In the genomic region with DNA sequence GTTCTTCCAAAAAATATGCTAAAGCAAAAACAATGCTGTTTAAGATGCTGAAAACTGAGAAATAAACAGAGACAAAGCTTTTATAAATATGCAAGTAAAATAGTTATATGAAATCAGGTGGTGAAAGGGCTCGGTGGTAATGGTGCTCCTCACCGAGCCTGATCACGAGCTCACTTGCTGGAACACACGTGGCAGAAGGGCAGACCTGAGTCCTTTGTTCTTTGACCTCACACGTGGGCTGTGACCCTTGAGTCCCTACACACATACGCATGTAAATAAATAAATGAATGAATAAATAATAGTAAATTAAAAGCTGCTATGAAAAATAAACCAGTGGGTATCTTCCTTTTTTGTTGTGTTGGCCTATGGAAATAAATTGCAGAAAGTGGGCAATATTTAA, we compare ENCODE assay signal across 24 mouse cellular contexts. TPM values are rescaled to one million over a fixed set of nuclear protein-coding genes. Genes with fewer than 3 reads are reported as not detected.
DNase-seq lines count a peak whose midpoint lies in the region; ATAC-seq and TF ChIP-seq lines count a peak whose summit lies in the region.
"Had no signal": no experiment of that assay in that cellular context is flagged by ENCODE, and none has a peak within 500 bp of the region (broad histone marks: within the 10 kb centered on the region; RNA-seq: fewer than 3 reads in every experiment).

No protein-coding gene starts in this region.

- H3K9me3 ChIP-seq in liver, postnatal 0 days (ENCODE audit: low read length), result no peaks in the 10 kb centered on the region
- H3K9me3 ChIP-seq: embryonic facial prominence, embryonic 12.5 days; embryonic facial prominence, embryonic 15.5 days; heart, embryonic 12.5 days; heart, embryonic 15.5 days had no signal

- peaks cover 8% of the 10 kb centered on the region for H3K4me1 ChIP-seq in liver, adult 2 months (ENCODE audit: control insufficient read depth, insufficient read depth, low read length)
- peaks cover 13% of the 10 kb centered on the region for H3K4me1 ChIP-seq in liver, postnatal 0 days (ENCODE audit: insufficient read depth)

- DNase-seq in kidney, adult 11 months, result peak; percentile 23
- no peak for DNase-seq in kidney, postnatal 4 days
- DNase-seq in kidney, postnatal 25 days, result peak; percentile 21 to 49
- DNase-seq in kidney, postnatal 10 days, result no peak
- DNase-seq in liver, adult 2 months (ENCODE audit: extremely low read depth, low read depth, low spot score), result peak; percentile 91
- no peak for DNase-seq in liver, postnatal 0 days
- DNase-seq: adrenal gland, adult 2 months; adrenal gland, postnatal 14 days; cerebellum, adult 11 months; cerebellum, adult 9-11 months; cerebellum, postnatal 25 days; forebrain, postnatal 0 days; gastrocnemius, adult 2 months; gastrocnemius, postnatal 14 days; heart, adult 18-20 months; heart, postnatal 10 days; heart, postnatal 36 days had no signal

- no peak for ATAC-seq in liver, postnatal 0 days
- ATAC-seq: CD4-positive, CD25-positive, alpha-beta regulatory T cell, adult 4 months; forebrain, embryonic 14.5 days; forebrain, postnatal 0 days had no signal

- H3K27ac ChIP-seq in liver, adult 2 months (replicated peaks; ENCODE audit: insufficient read depth, low read depth, low read length), result peak overlapping the region; percentile 25; the same call in 1 of the 2 replicates
- no peak overlapping the region for H3K27ac ChIP-seq in liver, postnatal 0 days (ENCODE audit: low read depth)
- H3K27ac ChIP-seq: embryonic facial prominence, embryonic 12.5 days; embryonic facial prominence, embryonic 15.5 days; gastrocnemius, adult 2 months; heart, embryonic 15.5 days; hindbrain, embryonic 14.5 days had no signal

- TF ChIP-seq POLR2A in liver, adult 2 months (IDR thresholded peaks at IDR 0.05; ENCODE audit: extremely low read depth, insufficient read depth, low read length), result no peak

- H3K27me3 ChIP-seq in liver, adult 2 months (ENCODE audit: control insufficient read depth, insufficient read depth, low read length), result no peaks in the 10 kb centered on the region
- H3K27me3 ChIP-seq in liver, postnatal 0 days (ENCODE audit: insufficient read depth, low read length), result no peaks in the 10 kb centered on the region
- H3K27me3 ChIP-seq: embryonic facial prominence, embryonic 12.5 days; embryonic facial prominence, embryonic 15.5 days; heart, embryonic 12.5 days; heart, embryonic 15.5 days had no signal

- H3K36me3 ChIP-seq in liver, adult 2 months (ENCODE audit: control insufficient read depth, insufficient read depth, low read length), result no peaks in the 10 kb centered on the region
- no peaks in the 10 kb centered on the region for H3K36me3 ChIP-seq in liver, postnatal 0 days (replicated peaks; ENCODE audit: insufficient read depth, low read length)
- H3K36me3 ChIP-seq: embryonic facial prominence, embryonic 12.5 days; embryonic facial prominence, embryonic 15.5 days; heart, embryonic 15.5 days had no signal

- H3K9ac ChIP-seq in liver, adult 2 months (ENCODE audit: low read depth, low read length), result no peak overlapping the region
- no peak overlapping the region for H3K9ac ChIP-seq in liver, postnatal 0 days (replicated peaks)
- H3K9ac ChIP-seq: embryonic facial prominence, embryonic 12.5 days; embryonic facial prominence, embryonic 15.5 days; forebrain, postnatal 0 days; heart, embryonic 12.5 days; heart, embryonic 15.5 days; hindbrain, embryonic 14.5 days had no signal

- no peak overlapping the region for H3K4me3 ChIP-seq in liver, adult 2 months (ENCODE audit: insufficient read depth, low read depth, low read length)
- H3K4me3 ChIP-seq in liver, postnatal 0 days (ENCODE audit: low read depth, low read length), result no peak overlapping the region
- H3K4me3 ChIP-seq: embryonic facial prominence, embryonic 12.5 days; embryonic facial prominence, embryonic 15.5 days; gastrocnemius, adult 2 months; heart, embryonic 12.5 days; heart, embryonic 15.5 days had no signal

- peaks cover 9% of the 10 kb centered on the region; the same call in 1 of the 2 replicates for H3K79me2 ChIP-seq in liver, adult 2 months (ENCODE audit: control insufficient read depth, insufficient read depth, low read length)

- 52% methylated on average over 6 of the region's 6 CpGs for WGBS in liver, adult 2 months
- 70% methylated on average over 6 of the region's 6 CpGs for WGBS in liver, postnatal 0 days (ENCODE audit: insufficient replicate concordance)

- TF ChIP-seq CTCF in liver, adult 2 months (IDR thresholded peaks at IDR 0.05; ENCODE audit: low read depth, low read length), result no peak
- TF ChIP-seq CTCF in liver, postnatal 0 days (IDR thresholded peaks at IDR 0.05; ENCODE audit: low read depth), result no peak

- H3K4me2 ChIP-seq in liver, postnatal 0 days (ENCODE audit: low read depth, low read length), result no peak overlapping the region
- H3K4me2 ChIP-seq: embryonic facial prominence, embryonic 12.5 days; embryonic facial prominence, embryonic 15.5 days; heart, embryonic 12.5 days; heart, embryonic 15.5 days; hindbrain, embryonic 14.5 days had no signal

- no peak for TF ChIP-seq EP300 in liver, postnatal 0 days (IDR thresholded peaks at IDR 0.05; ENCODE audit: low read depth)

RNA-seq across cellular contexts. Expression of a gene that starts 1.7 kb away (rescaled TPM):
- total RNA-seq in liver, adult 2 months (2014; rRNA removed), result 12.5 and 12.6 TPM in 2 replicates
- polyA plus RNA-seq in liver, adult 2 months (2012; rRNA removed), result 8.1 and 11.8 TPM in 2 replicates
- polyA plus RNA-seq in liver, postnatal 0 days (2015; fragmentation: Nextera tagmentation; extraction: Ambion mirVana), result 13.5 and 13.7 TPM in 2 replicates

RNA-seq across cellular contexts. Expression of a gene that starts 32.5 kb away (rescaled TPM):
- total RNA-seq in liver, adult 2 months (2014; rRNA removed), result 1.8 and 3.3 TPM in 2 replicates
- 1.8 and 1.9 TPM in 2 replicates for polyA plus RNA-seq in liver, adult 2 months (2012; rRNA removed)
- 0.45 and 0.72 TPM in 2 replicates for polyA plus RNA-seq in liver, postnatal 0 days (2015; fragmentation: Nextera tagmentation; extraction: Ambion mirVana)

Comparison
In these comparisons a context has a peak if more than half of its experiments do, and no peak if none do; other contexts are left out.
1. DNase-seq: peak in kidney, adult 11 months (single experiment), kidney, postnatal 25 days (2 of 2) and liver, adult 2 months (single experiment); none in kidney, postnatal 4 days (0 of 2), kidney, postnatal 10 days (single experiment) and liver, postnatal 0 days (single experiment).